Comparison of ENCODE assay signal across 8 mouse cellular contexts in genomic region chr11:115631505-115631890, GRCm38 (mm10). TPM values are rescaled to one million over a fixed set of nuclear protein-coding genes. Genes with fewer than 3 reads are reported as not detected.
A peak's percentile ranks its signal among the peaks of the same experiment; 100 is the strongest.
DNase-seq lines count a peak whose midpoint lies in the region; ATAC-seq lines count a peak whose summit lies in the region.
"Had no signal": no experiment of that assay in that cellular context is flagged by ENCODE, and none has a peak within 500 bp of the region (broad histone marks: within the 10 kb centered on the region; RNA-seq: fewer than 3 reads in every experiment).

No protein-coding gene starts in this region.

- no peaks in the 10 kb centered on the region for H3K36me3 ChIP-seq in midbrain, embryonic 11.5 days (ENCODE audit: control insufficient read depth, insufficient read depth, low read length)
- H3K36me3 ChIP-seq in midbrain, embryonic 15.5 days (replicated peaks) = no peaks in the 10 kb centered on the region
- no peaks in the 10 kb centered on the region for H3K36me3 ChIP-seq in embryonic facial prominence, embryonic 11.5 days (replicated peaks; ENCODE audit: control insufficient read depth, insufficient read depth, low read depth, low read length)
- H3K36me3 ChIP-seq in liver, embryonic 13.5 days = no peaks in the 10 kb centered on the region
- H3K36me3 ChIP-seq: hindbrain, embryonic 15.5 days had no signal

- no peaks in the 10 kb centered on the region for H3K27me3 ChIP-seq in midbrain, embryonic 11.5 days (ENCODE audit: control insufficient read depth, insufficient read depth, low read length)
- no peaks in the 10 kb centered on the region for H3K27me3 ChIP-seq in midbrain, embryonic 15.5 days (replicated peaks)
- H3K27me3 ChIP-seq in embryonic facial prominence, embryonic 11.5 days (ENCODE audit: control insufficient read depth, insufficient read depth, low read length) = no peaks in the 10 kb centered on the region
- H3K27me3 ChIP-seq in liver, embryonic 13.5 days = no peaks in the 10 kb centered on the region
- H3K27me3 ChIP-seq: hindbrain, embryonic 15.5 days had no signal

- peaks cover 4% of the 10 kb centered on the region; the same call in 1 of the 2 replicates for H3K4me1 ChIP-seq in midbrain, embryonic 11.5 days (ENCODE audit: control insufficient read depth, insufficient read depth, low read length)
- peaks cover 8% of the 10 kb centered on the region for H3K4me1 ChIP-seq in midbrain, embryonic 15.5 days
- no peaks in the 10 kb centered on the region for H3K4me1 ChIP-seq in embryonic facial prominence, embryonic 11.5 days (ENCODE audit: control insufficient read depth, insufficient read depth, low read length)
- peaks cover 31% of the 10 kb centered on the region for H3K4me1 ChIP-seq in liver, embryonic 13.5 days (replicated peaks)

- DNase-seq in midbrain, embryonic 11.5 days (ENCODE audit: low spot score, missing footprints) = peak; percentile 91
- DNase-seq in adipocyte (ENCODE audit: low spot score) = peak; percentile 52
- DNase-seq in embryonic facial prominence, embryonic 11.5 days (ENCODE audit: low spot score) = peak; percentile 36
- DNase-seq in liver, embryonic 13.5 days = peak; percentile 45
- peak; percentile 47 for DNase-seq in thymus, postnatal 14 days
- DNase-seq in yolk sac, embryonic 10.5 days (ENCODE audit: low spot score) = no peak

- no peak for ATAC-seq in midbrain, embryonic 11.5 days (ENCODE audit: low FRiP score)
- ATAC-seq in midbrain, embryonic 15.5 days (replicated peaks) = no peak
- ATAC-seq in embryonic facial prominence, embryonic 11.5 days (replicated peaks; ENCODE audit: insufficient number of reproducible peaks, low FRiP score, low TSS enrichment, low read depth) = no peak
- ATAC-seq in liver, embryonic 13.5 days (ENCODE audit: low read depth) = no peak

- H3K4me2 ChIP-seq in midbrain, embryonic 11.5 days = no peak overlapping the region
- H3K4me2 ChIP-seq in midbrain, embryonic 15.5 days = no peak overlapping the region
- no peak overlapping the region for H3K4me2 ChIP-seq in embryonic facial prominence, embryonic 11.5 days (ENCODE audit: low read depth, low read length)
- H3K4me2 ChIP-seq in liver, embryonic 13.5 days = peak overlapping the region; percentile 38
- H3K4me2 ChIP-seq: hindbrain, embryonic 15.5 days had no signal

- no peaks in the 10 kb centered on the region for H3K9me3 ChIP-seq in midbrain, embryonic 11.5 days (ENCODE audit: control insufficient read depth, low read length)
- no peaks in the 10 kb centered on the region for H3K9me3 ChIP-seq in midbrain, embryonic 15.5 days
- no peaks in the 10 kb centered on the region for H3K9me3 ChIP-seq in embryonic facial prominence, embryonic 11.5 days (replicated peaks; ENCODE audit: control insufficient read depth, low read length)
- H3K9me3 ChIP-seq in liver, embryonic 13.5 days (replicated peaks) = no peaks in the 10 kb centered on the region
- H3K9me3 ChIP-seq: hindbrain, embryonic 15.5 days had no signal

- H3K27ac ChIP-seq in midbrain, embryonic 11.5 days (ENCODE audit: low read depth, low read length) = no peak overlapping the region
- H3K27ac ChIP-seq in midbrain, embryonic 15.5 days = no peak overlapping the region
- no peak overlapping the region for H3K27ac ChIP-seq in embryonic facial prominence, embryonic 11.5 days (replicated peaks; ENCODE audit: low read depth, low read length)
- H3K27ac ChIP-seq in liver, embryonic 13.5 days = no peak overlapping the region
- H3K27ac ChIP-seq: hindbrain, embryonic 15.5 days had no signal

- H3K9ac ChIP-seq in midbrain, embryonic 11.5 days (ENCODE audit: low read length) = no peak overlapping the region
- H3K9ac ChIP-seq in midbrain, embryonic 15.5 days = no peak overlapping the region
- H3K9ac ChIP-seq in embryonic facial prominence, embryonic 11.5 days (replicated peaks; ENCODE audit: low read length) = no peak overlapping the region
- peak overlapping the region; percentile 36; the same call in 1 of the 2 replicates for H3K9ac ChIP-seq in liver, embryonic 13.5 days
- H3K9ac ChIP-seq: hindbrain, embryonic 15.5 days had no signal

- no peak overlapping the region for H3K4me3 ChIP-seq in midbrain, embryonic 11.5 days (ENCODE audit: low read depth, low read length)
- H3K4me3 ChIP-seq in midbrain, embryonic 15.5 days = no peak overlapping the region
- H3K4me3 ChIP-seq in embryonic facial prominence, embryonic 11.5 days (ENCODE audit: low read depth, low read length) = no peak overlapping the region
- H3K4me3 ChIP-seq in liver, embryonic 13.5 days (replicated peaks) = no peak overlapping the region
- H3K4me3 ChIP-seq: hindbrain, embryonic 15.5 days had no signal

- 16% methylated on average over 3 of the region's 3 CpGs for WGBS in midbrain, embryonic 11.5 days
- WGBS in midbrain, embryonic 15.5 days = 17% methylated on average over 3 of the region's 3 CpGs
- WGBS in embryonic facial prominence, embryonic 11.5 days = 18% methylated on average over 3 of the region's 3 CpGs
- 9% methylated on average over 3 of the region's 3 CpGs for WGBS in liver, embryonic 13.5 days (ENCODE audit: insufficient replicate concordance)

RNA-seq across cellular contexts. Expression of gene Slc25a19, which starts 3.4 kb away (rescaled TPM):
- polyA plus RNA-seq in midbrain, embryonic 11.5 days (2014; fragmentation: Nextera tagmentation; extraction: Ambion mirVana) = 20.3 and 24.0 TPM in 2 replicates
- 43.5 and 44.5 TPM in 2 replicates for polyA plus RNA-seq in midbrain, embryonic 15.5 days (2015; fragmentation: Nextera tagmentation; extraction: Ambion mirVana)
- 19.9 and 20.2 TPM in 2 replicates for polyA plus RNA-seq in embryonic facial prominence, embryonic 11.5 days (2014; fragmentation: Nextera tagmentation; extraction: Ambion mirVana)
- polyA plus RNA-seq in liver, embryonic 13.5 days (2015; fragmentation: Nextera tagmentation; extraction: Ambion mirVana) = 12.2 and 15.8 TPM in 2 replicates

RNA-seq across cellular contexts. Expression of gene Mif4gd, which starts 18.7 kb away (rescaled TPM):
- polyA plus RNA-seq in midbrain, embryonic 11.5 days (2014; fragmentation: Nextera tagmentation; extraction: Ambion mirVana) = 14.0 and 16.4 TPM in 2 replicates
- polyA plus RNA-seq in midbrain, embryonic 15.5 days (2015; fragmentation: Nextera tagmentation; extraction: Ambion mirVana) = 11.2 and 12.9 TPM in 2 replicates
- 15.8 and 18.2 TPM in 2 replicates for polyA plus RNA-seq in embryonic facial prominence, embryonic 11.5 days (2014; fragmentation: Nextera tagmentation; extraction: Ambion mirVana)
- polyA plus RNA-seq in liver, embryonic 13.5 days (2015; fragmentation: Nextera tagmentation; extraction: Ambion mirVana) = 26.8 and 30.3 TPM in 2 replicates

RNA-seq across cellular contexts. Expression of gene Gga3, which starts 27.6 kb away (rescaled TPM):
- 18.7 and 25.1 TPM in 2 replicates for polyA plus RNA-seq in midbrain, embryonic 11.5 days (2014; fragmentation: Nextera tagmentation; extraction: Ambion mirVana)
- polyA plus RNA-seq in midbrain, embryonic 15.5 days (2015; fragmentation: Nextera tagmentation; extraction: Ambion mirVana) = 37.5 and 38.1 TPM in 2 replicates
- 13.6 and 17.0 TPM in 2 replicates for polyA plus RNA-seq in embryonic facial prominence, embryonic 11.5 days (2014; fragmentation: Nextera tagmentation; extraction: Ambion mirVana)
- polyA plus RNA-seq in liver, embryonic 13.5 days (2015; fragmentation: Nextera tagmentation; extraction: Ambion mirVana) = 8.5 and 10.5 TPM in 2 replicates

RNA-seq across cellular contexts. Expression of gene Mrps7, which starts 27.8 kb away (rescaled TPM):
- 105 TPM in 2 replicates for polyA plus RNA-seq in midbrain, embryonic 11.5 days (2014; fragmentation: Nextera tagmentation; extraction: Ambion mirVana)
- 70.0 and 74.3 TPM in 2 replicates for polyA plus RNA-seq in midbrain, embryonic 15.5 days (2015; fragmentation: Nextera tagmentation; extraction: Ambion mirVana)
- polyA plus RNA-seq in embryonic facial prominence, embryonic 11.5 days (2014; fragmentation: Nextera tagmentation; extraction: Ambion mirVana) = 110 and 114 TPM in 2 replicates
- polyA plus RNA-seq in liver, embryonic 13.5 days (2015; fragmentation: Nextera tagmentation; extraction: Ambion mirVana) = 71.5 and 77.4 TPM in 2 replicates
